Mouse (Mus musculus) embryo, embryonic 9.5 days (tissue): ENCODE data around the gene Nkx2-5.

Experiments used
- DNase-seq: peaks from one replicate; pipeline ENCODE4 v3.0.0-alpha.2; 2017; ENCODE audit errors: extremely low spot score

Nkx2-5 gene

GRCm38 (mm10) chr17:26788986-26789385 lies 55.8 kb downstream of the Nkx2-5 start:
- no peak for DNase-seq
